Mouse (Mus musculus) myocyte (in vitro differentiated cells): Measurements from ENCODE around the gene Gdf15.

Experiments
- CEBPB ChIP-seq: IDR thresholded peaks from 2 replicates; pipeline ENCODE4 v1.6.1; 2011; ENCODE audit warnings: mild to moderate bottlenecking, moderate library complexity; ENCODE audit not compliant: poor library complexity, insufficient read depth, severe bottlenecking
- E2F4 ChIP-seq: IDR thresholded peaks from one replicate; pipeline ENCODE4 v1.6.1; 2011; ENCODE audit warnings: mild to moderate bottlenecking, control low read depth, moderate library complexity; ENCODE audit not compliant: insufficient read depth
- MAX ChIP-seq: IDR thresholded peaks from one replicate; pipeline ENCODE4 v1.6.1; 2011; ENCODE audit warnings: low read depth, mild to moderate bottlenecking, control low read depth
- MYOD1 ChIP-seq, 3 experiments: IDR thresholded peaks; one replicate each; pipeline ENCODE4 v1.6.1; 2011; ENCODE audit warnings: control low read depth in 2 of 3, low read depth in 2 of 3, mild to moderate bottlenecking in 2 of 3, moderate library complexity in 1 of 3; ENCODE audit not compliant: insufficient read length in 2 of 3, control insufficient read depth in 1 of 3
- MYOG ChIP-seq, 3 experiments: IDR thresholded peaks; one replicate each; pipeline ENCODE4 v1.6.1; 2011; ENCODE audit warnings: control low read depth in 2 of 3, low read depth in 2 of 3, mild to moderate bottlenecking in 2 of 3; ENCODE audit not compliant: insufficient read length in 2 of 3, control insufficient read depth in 1 of 3, insufficient read depth in 1 of 3
- POLR2A ChIP-seq: IDR thresholded peaks from one replicate; pipeline ENCODE4 v1.6.1; 2011; ENCODE audit warnings: low read depth, mild to moderate bottlenecking, control low read depth, moderate library complexity; ENCODE audit not compliant: insufficient read length
- POLR2AphosphoS2 ChIP-seq: IDR thresholded peaks from one replicate; pipeline ENCODE4 v1.6.1; 2011; ENCODE audit warnings: low read depth, control low read depth; ENCODE audit not compliant: insufficient read length
- REST ChIP-seq: IDR thresholded peaks from one replicate; pipeline ENCODE4 v1.6.1; 2011; ENCODE audit warnings: mild to moderate bottlenecking, control low read depth, moderate library complexity; ENCODE audit not compliant: insufficient read depth, insufficient read length
- SRF ChIP-seq: IDR thresholded peaks from one replicate; pipeline ENCODE4 v1.6.1; 2011; ENCODE audit warnings: low read depth; ENCODE audit not compliant: control insufficient read depth, insufficient read length
- TCF12 ChIP-seq: IDR thresholded peaks from one replicate; pipeline ENCODE4 v1.6.1; 2011; ENCODE audit warnings: mild to moderate bottlenecking, control low read depth; ENCODE audit not compliant: poor library complexity, insufficient read depth, severe bottlenecking
- TCF3 ChIP-seq: IDR thresholded peaks from one replicate; pipeline ENCODE4 v1.6.1; 2011; ENCODE audit warnings: low read depth, control low read depth; ENCODE audit not compliant: insufficient read length
- USF1 ChIP-seq: IDR thresholded peaks from one replicate; pipeline ENCODE4 v1.6.1; 2011; ENCODE audit warnings: low read depth, mild to moderate bottlenecking, control low read depth, moderate library complexity

- TF ChIP-seq E2F4 = no peak
- no peak for TF ChIP-seq POLR2A
- no peak for TF ChIP-seq CEBPB
- no peak for TF ChIP-seq TCF12
- TF ChIP-seq MAX = no peak
- peak; percentile 38 for TF ChIP-seq POLR2AphosphoS2
- no peak for TF ChIP-seq TCF3
- no peak for TF ChIP-seq SRF
- TF ChIP-seq USF1 = no peak
- no peak for TF ChIP-seq MYOD1 (IDR thresholded peaks at IDR 0.05; ENCODE audit: control insufficient read depth in 1 of 3, insufficient read length in 2 of 3, low read depth in 2 of 3)
- no peak for TF ChIP-seq MYOG (IDR thresholded peaks at IDR 0.05; ENCODE audit: control insufficient read depth in 1 of 3, insufficient read depth in 1 of 3, insufficient read length in 2 of 3, low read depth in 2 of 3)
- TF ChIP-seq REST = no peak
These were observed 13.4 kb upstream of the Gdf15 start for GRCm38 (mm10) chr8:70645501-70646224.
